Mouse (Mus musculus) kidney, postnatal 14 days (tissue): ENCODE measurements around the gene Plk3.
"Not testable (repeated sequence)": the region's sequence is repeated elsewhere in the genome, so short reads cannot be mapped to it uniquely, and the experiment has no call there.

Experiments
- DNase-seq: peaks from one replicate; pipeline ENCODE4 v3.0.0; 2022; ENCODE audit warnings: mixed read lengths

Gene Plk3

DNA sequence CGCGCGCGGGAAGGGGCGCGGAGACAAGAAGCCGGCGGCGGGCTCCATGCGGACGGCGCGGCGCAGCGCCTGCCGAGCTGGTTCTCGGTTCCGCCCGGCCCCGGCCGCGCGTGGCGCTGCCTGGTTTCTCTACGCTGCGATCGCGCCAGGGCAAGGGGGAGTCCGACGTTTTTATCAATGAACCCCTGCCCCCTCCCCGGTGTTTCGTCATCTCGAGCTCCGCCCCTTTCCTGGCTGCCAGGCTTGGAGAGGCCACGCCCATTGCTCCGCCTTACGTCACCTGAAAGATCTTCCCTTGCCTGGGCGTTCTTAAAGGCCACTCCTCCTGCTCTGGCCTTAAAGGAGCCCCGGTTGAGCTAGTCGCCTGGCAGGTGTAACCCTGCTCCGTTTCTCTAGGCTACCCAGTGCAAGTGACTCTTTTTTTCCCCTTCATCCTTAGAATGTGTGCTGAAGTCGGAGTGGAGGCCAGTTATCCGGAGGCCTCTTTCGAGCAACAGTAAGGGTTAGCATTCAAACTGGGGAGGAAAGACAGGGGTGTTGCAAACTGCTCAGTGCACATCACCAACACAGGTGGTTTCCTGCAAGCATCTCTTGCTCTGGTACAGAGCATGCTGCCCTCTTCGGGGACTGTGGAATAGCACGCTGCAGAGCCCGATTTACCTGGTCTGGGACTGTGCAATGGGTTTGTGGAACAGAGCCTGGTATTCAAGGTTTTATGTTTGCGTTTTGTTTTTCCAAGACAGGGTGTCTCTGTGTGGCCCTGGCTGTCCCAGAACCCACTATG, at the start of gene Plk3:
TSS of gene Plk3 (minus strand) at position 147 of the 784 bp plus-strand sequence.
- peak; percentile 98 for DNase-seq

DNA sequence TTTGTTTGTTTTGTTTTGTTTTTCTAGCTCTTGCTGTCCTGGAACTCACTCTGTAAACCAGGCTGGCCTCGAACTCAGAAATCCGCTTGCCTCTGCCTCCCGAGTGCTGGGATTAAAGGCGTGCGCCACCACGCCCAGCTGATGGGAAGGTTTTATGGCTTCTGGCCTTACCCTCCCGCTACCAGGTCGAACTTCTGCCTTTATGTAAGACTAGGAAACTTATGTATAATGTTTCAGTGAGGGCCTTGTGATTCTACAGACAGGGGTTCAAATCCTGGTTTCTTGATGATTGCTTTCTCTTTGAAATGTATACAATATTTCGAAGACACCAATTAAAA, 49.0 kb upstream of the Plk3 start:
- DNase-seq, result not testable (repeated sequence)

DNA sequence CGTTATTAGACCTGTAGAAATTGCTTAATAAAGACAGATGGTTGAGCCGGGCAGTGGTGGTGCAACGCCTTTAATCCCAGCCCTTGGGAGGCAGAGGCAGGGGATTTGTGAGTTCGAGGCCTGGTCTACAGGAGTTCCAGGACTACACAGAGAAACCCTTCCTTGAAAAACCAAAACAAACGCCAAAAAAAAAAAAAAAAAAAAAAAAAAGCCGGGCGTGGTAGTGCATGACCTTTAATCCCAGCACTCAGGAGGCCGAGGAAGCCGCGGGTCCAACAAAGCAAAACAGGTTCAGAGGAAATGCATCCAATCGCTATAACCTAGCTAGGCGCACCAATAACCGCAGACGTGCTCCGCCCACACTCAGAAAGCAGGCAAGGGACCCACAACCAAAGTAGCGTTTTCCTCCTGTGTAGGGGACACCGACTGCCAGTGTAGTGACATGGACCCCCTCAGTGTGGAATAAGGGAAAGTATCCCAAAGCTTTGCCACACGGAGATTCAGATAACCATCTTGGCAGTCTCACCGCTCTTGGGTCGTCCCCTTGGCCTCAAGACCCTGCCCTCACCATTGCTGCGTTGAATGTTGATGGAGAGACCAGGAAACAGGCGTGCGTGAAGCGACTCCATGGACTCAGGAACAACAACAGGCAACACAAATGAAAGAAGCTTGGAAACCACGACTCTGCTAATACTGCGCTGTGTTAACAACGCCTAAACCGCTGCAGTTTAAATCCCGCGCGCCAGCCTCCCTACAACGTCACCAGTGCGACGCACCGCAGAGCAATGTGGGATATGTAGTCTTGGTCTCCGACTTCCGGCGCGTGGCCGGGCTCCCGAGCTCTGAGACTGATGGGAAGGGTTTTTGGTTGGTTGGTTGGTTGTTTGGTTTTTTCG, 48.3 kb upstream of the Plk3 start, which contains the start of gene Kif2c:
TSS of gene Kif2c (minus strand) at position 777 of the 896 bp plus-strand sequence.
- DNase-seq, result peak; percentile 94

DNA sequence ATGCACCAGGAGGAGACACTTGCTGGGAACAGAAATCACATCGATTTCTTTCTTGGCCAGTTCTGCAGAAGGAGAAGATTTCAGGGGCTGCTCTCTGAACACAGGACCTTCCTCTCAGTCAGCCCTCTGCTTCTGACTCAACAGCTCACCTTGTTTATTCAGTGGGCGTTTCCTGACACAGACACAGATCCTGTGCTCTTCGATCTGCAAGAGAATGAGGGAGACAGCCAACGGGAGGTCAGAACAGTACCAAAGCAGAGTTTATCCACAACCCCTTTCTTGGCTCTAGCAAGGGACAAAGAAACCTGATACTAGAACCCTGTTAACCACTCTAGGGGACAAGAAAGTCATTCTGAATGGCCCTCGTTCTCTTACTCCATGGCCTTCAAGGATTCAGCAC, 36.2 kb upstream of the Plk3 start:
- DNase-seq, result no peak

DNA sequence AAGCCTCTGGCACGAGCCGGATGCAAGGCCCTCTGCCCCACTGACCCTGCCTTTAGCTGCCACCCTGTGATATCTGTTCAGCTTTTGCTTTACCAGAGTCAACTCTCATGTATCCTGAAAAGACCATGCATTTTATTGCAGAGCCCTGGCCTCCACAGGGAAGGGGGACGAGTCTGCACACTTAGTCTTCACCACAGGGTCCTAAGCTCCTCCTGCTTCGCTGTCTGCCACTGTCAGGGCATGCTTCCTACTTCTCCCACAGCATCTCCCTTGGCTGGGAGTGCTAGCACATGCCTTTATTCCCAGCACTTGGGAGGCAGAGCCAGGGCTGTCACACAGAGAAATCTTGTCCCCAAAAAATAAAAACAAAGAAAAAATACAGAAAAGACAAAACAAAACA, 27.4 kb upstream of the Plk3 start:
- no peak for DNase-seq

DNA sequence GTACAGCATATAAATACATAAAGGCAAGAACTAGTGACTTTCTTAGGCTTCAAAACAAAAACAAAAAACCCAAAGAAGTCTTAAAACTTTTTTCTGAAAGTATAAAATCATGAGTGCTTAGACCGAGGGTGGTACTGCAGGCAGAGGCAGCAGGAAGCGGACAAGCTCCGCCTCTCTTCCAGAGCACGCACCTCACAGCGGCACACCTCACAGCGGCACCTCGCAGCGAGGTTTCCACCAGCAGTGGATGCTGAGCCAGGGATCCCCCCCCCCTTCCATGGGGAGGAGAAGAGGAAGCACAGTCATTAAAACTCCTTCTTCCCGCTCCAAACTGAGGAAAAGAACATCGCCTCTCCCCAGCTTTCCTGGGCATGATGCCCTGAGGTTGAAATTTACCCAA, 25.9 kb upstream of the Plk3 start:
- DNase-seq, result no peak

DNA sequence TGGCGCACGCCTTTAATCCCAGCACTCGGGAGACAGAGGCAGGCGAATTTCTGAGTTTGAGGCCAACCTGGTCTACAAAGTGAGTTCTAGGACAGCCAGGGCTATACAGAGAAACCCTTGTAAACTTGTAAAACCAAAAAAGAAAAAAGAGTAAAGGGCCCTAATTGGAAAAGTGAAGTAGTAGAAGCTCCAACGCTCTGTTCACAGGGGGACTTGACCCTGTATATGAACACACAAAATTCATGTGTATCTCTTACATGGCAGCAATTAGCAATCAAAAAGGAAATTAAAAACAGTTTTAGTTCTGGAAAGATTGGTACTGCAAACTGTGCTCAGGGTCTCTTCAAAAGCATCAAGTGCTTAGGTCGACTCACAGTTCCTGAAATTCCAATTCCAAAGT, 22.6 kb upstream of the Plk3 start:
- DNase-seq, result no peak

DNA sequence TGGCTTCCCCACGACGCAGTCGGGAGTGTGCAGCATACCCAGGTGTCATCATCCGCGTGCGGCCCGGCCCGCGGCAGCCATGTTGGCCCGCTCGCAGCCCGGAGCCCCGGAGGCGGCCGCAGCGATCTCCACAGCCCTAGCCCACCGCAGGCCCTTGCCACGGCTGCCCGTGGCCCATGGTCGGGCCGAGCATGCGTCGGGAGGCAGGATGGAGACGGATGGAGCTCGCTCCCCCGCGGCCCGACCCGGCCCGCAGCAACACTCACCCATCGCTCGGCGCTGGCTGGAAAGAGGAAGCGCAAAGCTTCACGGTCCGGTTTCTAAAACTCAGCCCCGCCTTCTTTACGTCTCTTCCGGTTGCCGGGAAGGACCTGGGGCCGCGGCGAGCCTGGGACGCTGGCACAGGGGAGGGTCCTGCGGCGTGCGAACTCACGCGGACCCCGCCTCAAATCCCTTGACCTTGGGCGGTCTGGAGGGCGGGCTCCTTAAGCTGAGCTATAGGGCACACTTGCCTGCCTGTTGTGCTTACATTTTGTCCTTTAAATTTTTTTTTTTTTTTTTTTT, 22.1 kb upstream of the Plk3 start, which contains the start of gene Rps8:
TSS of gene Rps8 (minus strand) at position 452 of the 564 bp plus-strand sequence.
- peak; percentile 92 for DNase-seq

DNA sequence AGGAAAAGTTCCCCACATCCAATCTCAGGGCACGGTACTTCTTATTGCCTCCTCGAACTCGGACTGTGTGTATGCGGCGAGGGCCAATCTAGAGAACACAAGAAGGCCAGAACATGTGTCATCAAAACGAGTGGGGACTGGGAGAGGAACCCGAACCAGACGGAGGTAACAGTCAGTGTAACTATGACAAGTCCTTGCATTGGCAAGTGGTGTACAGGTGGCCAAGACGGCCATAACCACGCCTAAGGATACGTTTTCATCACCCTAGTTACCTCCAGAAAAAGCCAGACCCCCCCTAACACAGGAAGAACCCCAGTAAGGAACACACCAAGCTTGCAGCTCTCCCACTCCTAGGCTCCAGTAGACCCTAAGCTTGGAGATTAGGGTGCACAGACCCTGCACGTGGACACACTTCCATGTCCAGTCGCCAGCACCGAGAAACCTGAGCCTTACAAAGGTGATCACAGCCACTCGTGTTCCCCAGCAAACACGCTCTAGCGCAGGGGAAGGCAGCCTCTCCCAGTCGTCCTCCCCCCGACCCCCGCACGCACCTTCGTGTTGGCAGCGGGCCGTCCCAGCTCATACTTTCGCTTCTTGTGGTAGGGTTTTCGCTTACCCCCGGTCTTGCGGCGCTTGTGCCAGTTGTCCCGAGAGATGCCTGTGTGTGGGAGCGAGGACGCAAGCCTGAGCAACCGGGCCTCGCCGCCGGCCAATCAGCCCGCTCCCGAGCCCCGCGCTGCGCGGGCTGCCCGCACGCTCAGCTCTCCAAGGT, 21.4 kb upstream of the Plk3 start:
- DNase-seq, result no peak

DNA sequence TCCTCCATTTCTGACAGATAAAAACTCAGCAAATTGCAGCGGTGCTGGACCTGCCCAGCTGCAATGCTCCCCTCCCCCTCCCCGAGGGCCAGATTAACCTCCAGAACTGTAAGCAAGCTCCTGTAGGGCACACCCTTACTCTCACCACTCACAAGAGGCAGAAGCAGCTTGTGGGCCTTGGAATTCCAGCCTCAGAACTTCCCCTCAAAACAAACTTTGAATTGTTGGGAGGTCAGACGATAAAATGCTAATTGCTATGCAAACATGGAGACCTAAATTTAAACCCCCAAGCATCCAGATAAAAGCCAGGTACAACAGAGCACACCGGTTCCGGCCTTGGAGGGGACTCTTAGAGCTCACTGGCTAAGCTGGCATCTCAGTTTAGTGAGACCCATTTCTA, 19.0 kb upstream of the Plk3 start:
- DNase-seq, result no peak

DNA sequence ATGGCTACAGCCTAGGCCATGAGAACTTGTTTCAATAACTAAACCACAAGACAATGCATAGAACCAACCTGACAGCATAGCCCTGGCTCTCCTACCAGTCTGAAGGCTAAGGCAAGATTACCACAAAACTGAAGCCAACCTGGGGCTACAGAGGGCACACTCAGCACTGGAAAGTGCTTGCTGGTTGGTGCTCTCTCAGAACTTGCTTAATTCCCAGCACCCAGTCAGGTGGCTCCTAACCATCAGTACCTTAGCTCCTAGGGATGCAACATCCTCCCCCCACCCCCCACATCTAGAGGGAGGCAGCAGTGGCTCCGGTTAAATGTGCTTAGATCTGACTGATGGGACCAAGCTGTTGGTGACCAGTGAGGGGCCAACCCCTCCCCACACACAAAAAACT, 17.7 kb upstream of the Plk3 start:
- no peak for DNase-seq

DNA sequence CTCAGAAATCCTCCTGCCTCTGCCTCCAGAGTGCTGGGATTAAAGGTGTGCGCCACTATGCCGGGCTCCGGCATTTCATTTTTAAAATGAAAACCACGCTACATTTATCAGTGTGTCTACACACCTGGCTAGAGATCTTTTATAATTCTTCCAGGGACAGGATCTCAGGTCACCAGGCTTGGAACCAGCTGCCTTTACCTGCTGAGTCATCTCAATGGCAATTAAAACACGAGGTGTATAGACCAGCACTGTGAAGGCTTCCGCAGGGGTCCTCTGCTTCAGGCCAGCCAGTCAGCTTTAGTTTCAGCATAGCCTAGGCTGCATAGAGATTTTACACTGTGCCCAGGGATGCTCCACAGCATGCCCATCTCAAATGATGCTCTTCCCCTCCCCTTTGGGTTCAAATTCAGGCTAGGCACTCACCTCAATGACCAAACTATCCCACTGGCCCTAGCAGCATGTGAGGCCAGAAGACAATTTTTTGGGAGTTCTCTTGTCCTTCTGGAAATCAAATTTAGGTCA, 16.5 kb upstream of the Plk3 start:
- no peak for DNase-seq

DNA sequence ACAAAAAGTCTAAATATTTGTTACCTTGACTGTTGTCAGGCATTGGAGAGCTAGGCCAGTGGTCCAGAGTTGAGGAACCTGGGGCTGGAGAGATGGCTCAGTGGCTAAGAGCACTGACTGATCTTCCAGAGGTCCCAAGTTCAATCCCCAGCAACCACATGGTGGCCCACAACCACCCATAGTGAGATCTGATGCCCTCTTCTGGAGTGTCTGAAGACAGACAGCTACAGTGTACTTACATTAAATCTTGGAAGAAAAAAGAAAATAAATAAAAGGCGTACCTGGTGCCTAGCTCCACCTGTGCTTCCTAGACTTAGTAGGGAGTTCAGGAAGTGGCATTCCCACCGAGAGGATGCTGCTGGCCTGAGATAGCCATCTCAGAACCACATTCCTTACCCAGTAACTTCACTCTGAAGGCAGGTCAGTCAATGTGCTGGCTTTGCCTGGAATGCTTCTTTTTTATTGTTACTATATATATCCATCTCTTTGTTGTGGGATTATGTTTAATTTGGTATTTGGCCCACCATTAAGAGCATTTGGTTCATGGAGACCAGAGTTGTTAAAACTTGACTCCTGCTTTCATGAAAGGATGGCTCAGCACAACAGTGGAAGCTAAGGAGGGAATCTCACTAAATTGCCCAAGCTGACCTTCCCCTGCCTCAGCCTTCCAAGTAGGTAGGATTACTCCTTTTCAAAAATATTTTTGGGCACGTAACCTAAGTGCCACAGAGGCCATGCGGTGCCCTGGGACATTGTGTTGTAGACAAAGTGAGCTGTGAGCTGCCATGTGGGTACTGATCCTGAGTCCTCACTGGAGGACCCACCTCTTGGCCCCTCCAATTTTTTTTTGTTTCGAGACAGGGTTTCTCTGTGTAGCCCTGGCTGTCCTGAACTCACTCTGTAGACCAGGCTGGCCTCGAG, 15.8 kb upstream of the Plk3 start:
- DNase-seq, result no peak

DNA sequence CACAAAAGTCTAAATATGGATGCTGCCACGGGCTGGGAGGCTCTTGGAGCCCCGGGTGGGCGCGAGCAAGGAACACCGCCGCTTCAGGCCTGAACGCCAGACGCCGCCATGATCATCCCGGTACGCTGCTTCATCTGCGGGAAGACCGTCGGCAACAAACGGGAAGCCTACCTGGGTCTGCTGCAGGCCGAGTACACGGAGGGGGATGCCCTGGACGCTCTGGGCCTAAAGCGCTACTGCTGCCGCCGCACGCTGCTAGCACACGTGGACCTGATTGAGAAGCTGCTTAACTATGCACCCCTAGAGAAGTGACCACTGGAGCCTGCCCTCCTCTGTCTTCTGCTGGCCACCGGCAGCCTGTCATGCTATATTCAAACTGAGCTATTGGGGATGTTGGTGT, 15.1 kb upstream of the Plk3 start:
- DNase-seq, result no peak

DNA sequence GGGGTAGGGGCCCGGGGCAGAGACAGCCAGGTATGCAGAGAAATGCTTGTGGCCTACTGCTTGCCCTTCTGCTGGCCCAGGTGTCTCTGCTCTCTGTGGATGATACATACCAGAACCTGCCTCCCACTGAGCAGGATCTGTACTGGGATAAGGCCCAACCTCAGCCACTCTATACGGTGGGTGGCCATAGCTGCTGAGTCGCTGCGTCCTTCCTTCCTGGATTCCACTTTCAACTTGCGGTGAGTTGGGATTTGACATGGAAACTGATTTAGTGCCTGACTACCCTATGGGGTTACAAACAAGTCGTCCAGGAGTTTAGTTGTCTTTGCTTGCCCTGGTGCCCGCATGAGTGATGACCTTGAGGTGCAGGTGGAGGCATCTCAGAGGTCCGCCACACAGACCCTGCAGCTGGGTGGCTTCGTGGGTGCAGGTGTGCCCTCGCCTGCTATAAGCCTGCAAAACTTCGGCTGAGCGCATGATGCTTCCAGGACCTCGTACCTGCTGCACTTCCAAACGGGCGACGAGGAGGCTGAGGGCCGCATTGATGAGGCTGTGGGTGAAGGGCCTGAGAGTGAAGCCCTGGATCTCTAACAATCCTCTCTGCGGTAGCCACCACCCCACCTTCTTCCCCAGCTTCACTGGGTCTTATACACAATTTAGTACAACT, 14.4 kb upstream of the Plk3 start:
- no peak for DNase-seq

DNA sequence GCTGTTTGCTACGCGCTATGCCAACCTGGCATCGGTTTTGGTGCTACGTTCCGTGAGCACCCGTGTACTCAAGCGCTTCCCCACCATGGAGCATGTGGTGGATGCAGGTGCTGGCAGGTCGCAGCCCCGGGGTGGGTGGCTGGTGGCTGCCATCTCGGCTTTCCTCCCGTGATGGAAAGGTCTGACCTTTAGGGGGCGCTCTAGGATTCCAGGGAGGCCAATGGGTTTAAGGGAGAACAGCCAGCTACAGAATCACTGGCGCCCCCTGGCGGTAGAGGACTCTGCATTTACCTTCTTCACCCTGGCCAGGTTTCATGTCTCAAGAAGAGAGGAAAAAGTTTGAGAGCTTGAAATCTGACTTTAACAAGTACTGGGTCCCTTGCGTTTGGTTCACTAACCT, 12.4 kb upstream of the Plk3 start:
- peak; percentile 89 for DNase-seq

DNA sequence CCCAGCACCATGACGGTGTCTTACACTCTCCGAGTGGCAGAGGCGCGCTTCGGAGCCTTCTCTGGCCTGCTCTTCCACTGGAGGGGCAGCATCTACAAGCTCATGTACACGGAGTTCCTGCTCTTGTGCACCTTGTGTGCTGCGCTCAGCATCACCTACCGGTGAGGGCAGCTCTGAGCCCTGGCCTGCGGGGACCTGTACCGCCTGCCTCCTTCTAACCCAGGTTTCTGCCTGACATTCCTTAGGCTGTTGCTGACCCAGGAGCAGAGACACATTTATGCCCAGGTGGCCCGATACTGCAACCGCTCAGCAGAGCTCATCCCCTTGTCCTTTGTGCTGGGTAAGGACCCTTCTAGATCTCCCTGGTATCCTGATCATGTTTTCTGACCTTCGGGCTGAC, 11.5 kb upstream of the Plk3 start:
- DNase-seq, result no peak

DNA sequence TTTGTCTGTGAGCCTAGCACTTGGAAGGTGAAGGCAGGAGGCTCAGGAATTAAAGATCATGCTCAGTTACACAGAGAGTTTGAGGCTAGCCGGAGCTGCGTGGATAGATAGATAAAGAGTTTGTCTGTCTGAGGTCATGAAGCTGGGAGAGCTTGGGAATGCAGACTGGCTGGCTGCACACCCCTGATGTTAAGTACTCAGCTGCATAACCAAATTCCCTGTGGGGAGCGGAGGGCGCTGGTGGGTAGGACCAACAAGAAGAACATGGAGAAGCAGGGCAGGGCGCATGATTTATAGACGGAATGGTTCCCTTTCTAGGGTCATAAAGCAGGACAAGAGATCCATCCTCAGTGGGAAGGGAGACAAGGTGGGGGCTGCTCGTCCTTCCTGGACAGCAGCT, 9.3 kb upstream of the Plk3 start:
- DNase-seq, result no peak

DNA sequence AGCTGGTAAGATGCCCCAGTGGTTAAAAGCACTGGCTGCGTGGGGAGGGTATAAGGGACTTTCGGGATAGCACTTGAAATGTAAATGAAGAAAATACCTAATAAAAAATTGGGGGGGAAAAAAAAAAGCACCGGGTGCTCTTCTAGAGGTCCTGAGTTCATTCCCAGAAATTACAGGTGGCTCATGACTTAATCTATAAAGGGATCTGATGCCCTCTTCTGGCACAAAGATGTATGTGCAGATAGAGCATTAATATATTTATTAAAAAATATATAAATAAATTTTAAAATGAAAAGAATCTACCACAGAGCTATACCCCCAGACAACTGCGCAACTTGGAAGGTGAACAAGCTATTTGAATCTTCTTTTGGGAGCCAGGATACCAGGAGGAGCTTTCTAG, 6.8 kb upstream of the Plk3 start:
- no peak for DNase-seq

DNA sequence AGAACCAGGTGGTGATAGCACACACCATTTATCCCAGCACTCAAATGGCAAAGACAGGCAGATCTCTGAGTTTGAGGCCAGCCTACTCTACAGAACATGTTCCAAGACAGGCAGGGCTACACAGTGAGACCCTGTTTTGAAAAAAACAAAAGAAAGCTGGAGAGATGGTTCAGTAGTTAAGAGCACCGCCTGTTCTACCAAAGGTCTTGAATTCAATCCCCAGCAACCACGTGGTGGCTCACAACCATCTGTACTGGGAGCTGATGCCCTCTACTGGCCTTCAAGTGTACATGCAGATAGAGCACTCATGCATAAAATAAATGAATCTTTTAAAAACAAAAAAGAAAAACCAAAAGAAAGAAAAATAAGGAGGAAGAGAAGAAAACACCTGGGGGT, 5.5 kb upstream of the Plk3 start:
- DNase-seq, result peak; percentile 65
